Mouse (Mus musculus) kidney, embryonic 14.5 days (tissue): ENCODE data around the gene Ccng1. TPM values are rescaled to one million over a fixed set of nuclear protein-coding genes. Genes with fewer than 3 reads are reported as not detected.

Source experiments
- ATAC-seq: fragments of 200-750 bp; cut with Nextera tagmentation; 2 replicates; pipeline ENCODE4 v1.8.0; 2017; ENCODE audit warnings: moderate number of reproducible peaks, mild to moderate bottlenecking, moderate TSS enrichment, moderate library complexity; ENCODE audit not compliant: low FRiP score, low TSS enrichment
- H3K27ac ChIP-seq: fragments of 300-500 bp; sonication (generic); 2 replicates; pipeline ENCODE4 v1.5.1; 2014; ENCODE audit warnings: low read depth, mild to moderate bottlenecking, low read length, moderate library complexity, mixed read lengths
- H3K27me3 ChIP-seq: fragments of 300-500 bp; sonication (generic); 2 replicates; pipeline ENCODE4 v1.6.1; 2014; ENCODE audit warnings: mild to moderate bottlenecking, low read length; ENCODE audit not compliant: control insufficient read depth, insufficient read depth
- H3K36me3 ChIP-seq: fragments of 300-500 bp; sonication (generic); 2 replicates; pipeline ENCODE4 v1.6.1; 2014; ENCODE audit warnings: low read length, mixed read lengths; ENCODE audit not compliant: control insufficient read depth, insufficient read depth
- H3K4me1 ChIP-seq: fragments of 300-500 bp; sonication (generic); 2 replicates; pipeline ENCODE4 v1.6.1; 2014; ENCODE audit warnings: low read length, mixed read lengths; ENCODE audit not compliant: control insufficient read depth, insufficient read depth
- H3K4me2 ChIP-seq: fragments of 300-500 bp; sonication (generic); replicated peaks from 2 replicates; pipeline ENCODE4 v1.6.1; 2014; ENCODE audit warnings: low read depth, mild to moderate bottlenecking, low read length
- H3K4me3 ChIP-seq: fragments of 300-500 bp; sonication (generic); 2 replicates; pipeline ENCODE4 v1.5.1; 2014; ENCODE audit warnings: mild to moderate bottlenecking, low read length
- H3K9ac ChIP-seq: fragments of 300-500 bp; sonication (generic); 2 replicates; pipeline ENCODE4 v1.6.1; 2014; ENCODE audit warnings: low read depth, mild to moderate bottlenecking, low read length, moderate library complexity
- H3K9me3 ChIP-seq: fragments of 300-500 bp; sonication (generic); 2 replicates; pipeline ENCODE4 v1.6.1; 2016; ENCODE audit warnings: low read length; ENCODE audit not compliant: control insufficient read depth
- WGBS: fragments of 180-500 bp; shearing (Covaris S2); extraction: QIAGEN DNeasy Blood & Tissue Kit; methylation state at CpG from one replicate; pipeline ENCODE4 v1.1.7; 2014; 5-methylcytosine and 5-hydroxymethylcytosine counted together
- polyA plus RNA-seq: library from polyadenylated mRNA; unstranded; fragments of >200 nt; fragmentation: Nextera tagmentation; extraction: Ambion mirVana; gene quantifications from 2 replicates; pipeline ENCODE4 v1.2.1, GENCODE M21; 2014

Ccng1 gene
- polyA plus RNA-seq, 1 experiment from 2014 or later = 35.2 TPM

DNA sequence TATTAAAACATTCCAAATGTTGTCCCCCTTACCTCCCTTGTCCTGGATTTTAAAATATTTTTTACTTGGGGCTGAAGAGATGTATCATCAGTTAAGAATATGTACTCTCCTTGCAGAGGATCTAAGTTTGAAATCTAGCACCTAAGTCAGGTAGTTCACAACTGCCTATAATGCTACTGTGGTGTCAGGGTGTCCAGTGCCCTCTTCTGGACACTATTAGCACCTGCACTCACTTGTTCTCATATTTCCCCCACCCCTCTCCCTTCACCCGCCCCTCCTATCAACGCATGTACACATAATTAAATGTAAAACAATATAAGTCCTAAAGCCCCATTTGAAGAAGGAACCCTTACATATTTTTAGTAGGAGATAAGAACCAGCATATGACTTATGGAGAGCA lies 8.3 kb upstream of the Ccng1 start:
- ATAC-seq = no peak
- Histone ChIP-seq H3K4me2 (no peak overlapping the region), H3K9ac (no peak overlapping the region), H3K27me3 (no peaks in the 10 kb centered on the region), H3K27ac (no peak overlapping the region), H3K9me3 (no peaks in the 10 kb centered on the region), H3K4me1 (no peaks in the 10 kb centered on the region), H3K4me3 (no peak overlapping the region), H3K36me3 (no peaks in the 10 kb centered on the region)
- 40% methylated on average over 2 of the region's 2 CpGs for WGBS

DNA sequence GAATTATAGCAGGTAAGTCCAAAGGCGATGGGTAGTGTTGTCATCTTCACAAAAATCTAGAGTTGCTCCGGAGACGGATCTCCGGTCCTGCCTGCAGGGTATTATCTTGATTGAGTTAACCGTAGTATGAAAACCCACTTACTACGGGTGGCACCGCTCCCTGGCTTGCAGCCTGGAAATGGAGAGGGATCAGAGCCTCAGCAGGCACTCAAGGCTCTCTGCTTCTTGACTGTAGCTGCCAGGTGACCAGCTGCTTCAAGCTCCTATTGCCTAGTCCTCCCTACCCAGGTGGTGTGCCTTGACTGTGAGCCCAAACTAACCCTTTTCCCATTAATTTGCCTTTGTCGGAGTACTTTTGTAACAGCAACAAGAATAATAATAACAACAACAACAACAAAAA lies 4.8 kb upstream of the Ccng1 start:
- ATAC-seq = no peak
- WGBS = 86% methylated on average over 8 of the region's 8 CpGs
- no peak overlapping the region for H3K4me2 ChIP-seq
- no peaks in the 10 kb centered on the region for H3K4me1 ChIP-seq
- H3K9me3 ChIP-seq = no peaks in the 10 kb centered on the region
- no peaks in the 10 kb centered on the region for H3K27me3 ChIP-seq
- H3K4me3 ChIP-seq = no peak overlapping the region
- H3K9ac ChIP-seq = no peak overlapping the region
- no peak overlapping the region for H3K27ac ChIP-seq
- no peaks in the 10 kb centered on the region for H3K36me3 ChIP-seq

DNA sequence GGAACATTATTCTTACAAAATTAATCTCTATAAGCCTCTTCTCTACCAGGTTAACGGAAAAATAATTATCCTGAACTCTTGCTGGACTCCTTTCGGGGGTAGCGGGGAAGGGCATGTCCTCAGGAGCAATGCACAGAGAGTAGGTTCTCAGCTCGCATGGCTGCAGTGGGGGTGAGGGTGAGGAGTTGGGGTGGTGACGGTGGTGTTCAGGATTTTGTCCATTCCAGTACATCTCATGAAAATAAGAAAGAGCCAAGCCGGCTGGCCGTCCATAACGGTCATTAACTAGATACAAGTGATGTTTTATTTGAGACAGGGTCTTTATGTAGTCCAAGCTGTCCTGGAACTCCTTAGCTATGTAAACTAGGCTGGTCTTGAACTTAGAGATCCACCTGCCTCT lies 857 bp upstream of the Ccng1 start:
- H3K9ac ChIP-seq = no peak overlapping the region
- H3K27me3 ChIP-seq = no peaks in the 10 kb centered on the region
- H3K9me3 ChIP-seq = no peaks in the 10 kb centered on the region
- peaks cover 7% of the 10 kb centered on the region; the same call in 1 of the 2 replicates for H3K4me1 ChIP-seq
- ATAC-seq = no peak
- peaks cover 2% of the 10 kb centered on the region; the same call in 1 of the 2 replicates for H3K36me3 ChIP-seq
- WGBS = 89% methylated on average over 8 of the region's 8 CpGs
- no peak overlapping the region for H3K4me2 ChIP-seq
- no peak overlapping the region for H3K4me3 ChIP-seq
- no peak overlapping the region for H3K27ac ChIP-seq

DNA sequence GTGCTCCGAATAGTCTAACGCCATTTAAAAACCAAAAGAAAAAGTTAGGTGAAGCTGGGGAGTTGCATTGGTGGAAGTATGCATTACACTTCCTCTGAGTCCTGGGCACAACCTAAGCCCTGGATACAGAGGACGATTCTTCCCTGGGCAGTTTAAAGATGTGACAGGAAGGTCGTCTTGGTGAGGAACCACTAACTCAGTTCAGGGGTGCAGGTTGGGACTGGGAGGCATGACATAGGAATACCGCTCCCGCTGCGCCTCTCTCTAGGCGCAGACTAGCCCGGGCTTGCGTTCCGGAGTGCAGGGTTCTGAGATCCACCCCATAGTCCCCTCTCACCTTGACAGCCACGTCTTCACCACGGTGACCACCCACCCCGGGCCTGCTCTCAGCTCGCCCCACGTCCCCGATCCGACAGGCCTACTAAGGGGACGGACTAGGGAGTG lies 425 bp downstream of the Ccng1 start:
- H3K9me3 ChIP-seq = no peaks in the 10 kb centered on the region
- ATAC-seq = peak; percentile 86

DNA sequence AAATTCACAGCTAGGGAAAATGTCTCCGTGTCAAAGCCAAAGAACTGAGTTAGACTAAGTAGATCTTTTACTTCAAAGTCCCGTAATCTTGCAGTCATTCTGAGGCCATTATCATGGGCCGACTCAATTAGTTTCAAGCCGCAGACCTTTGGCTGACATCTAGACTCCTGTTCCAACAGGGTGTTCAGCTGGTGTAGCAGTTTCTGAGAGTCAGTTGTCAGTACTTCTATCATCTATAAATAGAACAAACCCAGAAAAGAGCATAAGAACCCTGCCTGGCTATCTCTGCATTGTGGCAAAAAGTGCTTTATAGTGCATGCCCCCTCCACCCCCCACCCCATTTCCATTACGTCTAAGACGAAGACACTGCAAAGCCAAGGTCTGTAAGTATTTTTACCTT lies 1.3 kb downstream of the Ccng1 start:
- H3K4me2 ChIP-seq = peak overlapping the region; percentile 82; the same call in 1 of the 2 replicates
- no peak overlapping the region for H3K27ac ChIP-seq
- H3K9me3 ChIP-seq = no peaks in the 10 kb centered on the region
- H3K9ac ChIP-seq = no peak overlapping the region
- no peaks in the 10 kb centered on the region for H3K27me3 ChIP-seq
- peaks cover 5% of the 10 kb centered on the region; the same call in 1 of the 2 replicates for H3K36me3 ChIP-seq
- no peak overlapping the region for H3K4me3 ChIP-seq
- H3K4me1 ChIP-seq = peaks cover 7% of the 10 kb centered on the region; the same call in 1 of the 2 replicates
- 63% methylated on average over 6 of the region's 6 CpGs for WGBS
- no peak for ATAC-seq

More for the DNA sequence above, 425 bp downstream of the Ccng1 start:
- H3K27me3 ChIP-seq = no peaks in the 10 kb centered on the region
- no peak overlapping the region; the same call in 1 of the 2 replicates for H3K27ac ChIP-seq
- H3K4me1 ChIP-seq = peaks cover 7% of the 10 kb centered on the region; the same call in 1 of the 2 replicates
- whole genome bisulfite sequencing = 3% methylated on average over 19 of the region's 19 CpGs
- H3K4me3 ChIP-seq = peak overlapping the region; percentile 78
- peak overlapping the region; percentile 82 for H3K9ac ChIP-seq
- peak overlapping the region; percentile 82 for H3K4me2 ChIP-seq
- peaks cover 5% of the 10 kb centered on the region; the same call in 1 of the 2 replicates for H3K36me3 ChIP-seq

GRCm38 (mm10) chr11:40747716-40748115 lies 7.4 kb downstream of the Ccng1 start:
- Histone ChIP-seq H3K9me3 (no peaks in the 10 kb centered on the region), H3K4me1 (no peaks in the 10 kb centered on the region), H3K27me3 (no peaks in the 10 kb centered on the region), H3K4me2 (no peak overlapping the region), H3K4me3 (no peak overlapping the region), H3K36me3 (peaks cover 5% of the 10 kb centered on the region; the same call in 1 of the 2 replicates), H3K27ac (no peak overlapping the region), H3K9ac (no peak overlapping the region)
- ATAC-seq = no peak
- WGBS = 67% methylated on average over 2 of the region's 2 CpGs

DNA sequence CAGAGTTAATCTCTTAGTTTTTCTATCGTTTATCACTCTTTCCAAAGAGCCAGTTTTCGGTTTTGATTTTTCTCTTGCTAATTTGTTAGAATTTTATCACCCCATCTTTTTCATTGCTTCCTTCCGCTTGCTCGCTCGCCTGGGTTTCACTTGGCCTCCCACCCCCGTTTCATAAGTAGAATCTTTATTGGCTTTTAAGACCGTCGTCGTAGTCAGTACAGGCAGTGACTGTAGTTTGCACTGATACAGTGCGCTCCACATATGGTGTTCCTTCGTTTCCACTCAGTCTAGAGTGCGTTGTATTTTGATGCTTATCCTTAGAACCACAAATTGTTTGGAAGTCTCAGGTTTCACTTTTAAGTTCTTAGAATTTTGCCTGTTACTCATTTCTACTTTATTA lies 8.8 kb downstream of the Ccng1 start:
- H3K27me3 ChIP-seq = no peaks in the 10 kb centered on the region
- H3K9ac ChIP-seq = no peak overlapping the region
- H3K36me3 ChIP-seq = peaks cover 10% of the 10 kb centered on the region; the same call in 1 of the 2 replicates
- no peak for ATAC-seq
- no peak overlapping the region for H3K4me2 ChIP-seq
- H3K4me3 ChIP-seq = no peak overlapping the region
- H3K27ac ChIP-seq = no peak overlapping the region
- no peaks in the 10 kb centered on the region for H3K4me1 ChIP-seq
- WGBS = 88% methylated on average over 12 of the region's 12 CpGs
- H3K9me3 ChIP-seq = no peaks in the 10 kb centered on the region

DNA sequence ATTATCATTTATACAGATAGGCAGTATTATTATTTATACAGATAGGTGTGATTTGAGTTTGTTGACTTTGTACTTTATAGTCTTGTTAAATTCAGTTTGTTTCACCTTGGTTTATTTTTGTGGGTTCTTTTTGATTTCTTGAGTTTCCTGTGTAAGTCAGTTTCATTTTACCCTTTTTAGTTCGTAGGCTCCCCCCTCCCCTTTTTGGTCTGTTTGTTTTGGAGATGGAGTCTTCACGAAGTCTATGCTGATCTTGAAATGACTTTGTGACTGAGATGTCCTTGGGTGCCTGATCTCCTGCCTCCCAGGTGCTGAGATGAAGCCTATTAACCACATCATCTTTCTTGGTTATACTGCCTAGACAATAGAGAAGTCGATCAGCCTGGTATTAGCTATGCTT lies 10.8 kb downstream of the Ccng1 start:
- H3K4me1 ChIP-seq = no peaks in the 10 kb centered on the region
- H3K27ac ChIP-seq = no peak overlapping the region
- no peak for ATAC-seq
- H3K36me3 ChIP-seq = peaks cover 17% of the 10 kb centered on the region; the same call in 1 of the 2 replicates
- H3K4me3 ChIP-seq = no peak overlapping the region
- H3K4me2 ChIP-seq = no peak overlapping the region
- WGBS = 85% methylated on average over 3 of the region's 3 CpGs
- H3K9me3 ChIP-seq = no peaks in the 10 kb centered on the region
- no peaks in the 10 kb centered on the region for H3K27me3 ChIP-seq
- H3K9ac ChIP-seq = no peak overlapping the region

GRCm38 (mm10) chr11:40741605-40742262 lies 13.4 kb downstream of the Ccng1 start:
- 88% methylated on average over 12 of the region's 12 CpGs for WGBS
- H3K4me3 ChIP-seq = no peak overlapping the region
- ATAC-seq = no peak
- H3K27ac ChIP-seq = no peak overlapping the region
- H3K4me1 ChIP-seq = no peaks in the 10 kb centered on the region
- H3K36me3 ChIP-seq = peaks cover 39% of the 10 kb centered on the region
- H3K4me2 ChIP-seq = no peak overlapping the region
- H3K9me3 ChIP-seq = no peaks in the 10 kb centered on the region
- no peak overlapping the region for H3K9ac ChIP-seq
- no peaks in the 10 kb centered on the region for H3K27me3 ChIP-seq
